Mouse (Mus musculus): Measurements from ENCODE around the gene Gm37240. TPM values are rescaled to one million over a fixed set of nuclear protein-coding genes. Genes with fewer than 3 reads are reported as not detected.

Gm37240 gene
- polyA plus RNA-seq, 1 experiment = 0.26 TPM

GRCm38 (mm10) chr3:85521311-85521907 lies 365.9 kb downstream of the Gm37240 start:
- DNase-seq (ENCODE audit: extremely low spot score in 1 of 2, low spot score in 1 of 2) = peak; percentile 86 to 87

GRCm38 (mm10) chr3:85518668-85519067 lies 368.6 kb downstream of the Gm37240 start:
- DNase-seq (ENCODE audit: extremely low spot score in 1 of 2, low spot score in 1 of 2) = no peak

DNA sequence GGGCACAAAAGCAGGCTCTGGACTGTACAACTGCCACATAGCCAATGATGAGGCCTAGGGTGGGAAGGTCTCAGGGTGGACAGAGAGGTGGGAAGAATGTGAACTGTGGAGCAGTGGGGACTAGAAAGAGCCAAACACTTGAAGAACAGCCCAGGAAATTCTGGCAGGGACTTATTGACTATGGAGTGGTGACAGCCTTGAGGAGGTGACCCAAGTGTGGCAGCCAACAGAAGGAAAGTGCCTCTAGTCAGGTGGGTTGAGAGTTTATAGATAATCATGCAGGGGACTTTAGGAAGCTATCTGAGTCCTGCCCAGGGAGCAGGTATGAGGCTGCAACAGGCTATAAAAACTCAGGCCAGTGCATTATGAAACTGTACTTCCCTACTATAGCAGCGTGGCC lies 369.2 kb downstream of the Gm37240 start:
- no peak for DNase-seq (ENCODE audit: extremely low spot score in 1 of 2, low spot score in 1 of 2)

DNA sequence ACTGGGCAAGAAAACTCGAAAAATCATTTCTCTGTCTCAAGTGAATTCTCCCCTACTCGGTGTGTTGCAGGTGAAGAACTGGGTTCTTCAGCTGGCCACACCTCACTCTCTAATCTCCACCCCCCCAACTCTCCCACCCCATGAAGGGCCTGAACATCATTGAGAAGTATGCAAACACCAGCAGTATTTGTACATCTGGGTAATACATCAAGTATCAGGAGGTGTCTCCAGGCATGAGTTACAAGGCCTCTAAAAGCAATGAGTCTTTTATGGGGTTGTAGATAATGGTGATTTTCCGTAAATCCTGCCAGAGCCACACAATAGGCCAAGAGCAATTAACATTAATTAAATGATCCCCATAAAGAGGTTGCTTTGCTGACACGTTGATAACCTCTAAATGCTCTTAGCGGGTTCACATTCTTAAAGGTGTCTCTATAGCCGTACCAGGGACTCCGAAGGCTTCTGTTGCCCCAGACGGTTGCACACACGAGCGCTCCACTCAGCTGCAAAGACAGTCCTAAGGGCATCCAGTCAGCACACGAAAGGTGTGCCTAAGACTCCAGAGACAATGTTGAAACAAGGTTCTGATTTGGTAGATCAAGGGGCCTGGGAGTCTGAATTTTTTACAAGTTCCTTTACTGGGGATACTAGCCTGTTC lies 370.4 kb downstream of the Gm37240 start:
- DNase-seq (ENCODE audit: extremely low spot score in 1 of 2, low spot score in 1 of 2) = no peak

DNA sequence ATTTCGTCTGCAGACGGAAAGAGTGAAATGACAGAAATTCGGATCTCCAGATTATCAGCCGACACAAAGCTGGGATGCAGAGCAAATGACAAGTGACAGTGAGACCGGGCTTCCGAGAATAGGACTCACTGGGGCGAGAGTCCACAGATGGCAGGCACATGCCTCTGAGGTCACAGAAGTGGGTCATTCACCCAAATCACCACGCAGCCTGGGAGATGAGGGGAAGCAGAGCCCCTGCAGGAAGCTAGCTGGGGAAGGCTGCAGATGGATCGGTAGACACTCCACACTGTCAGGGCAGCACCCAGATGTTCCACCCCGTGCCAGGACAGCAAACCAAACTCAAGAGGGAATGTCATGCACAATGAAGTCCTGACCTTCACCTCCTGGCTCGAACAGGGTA lies 372.6 kb downstream of the Gm37240 start:
- no peak for DNase-seq (ENCODE audit: extremely low spot score in 1 of 2, low spot score in 1 of 2)

- DNase-seq (ENCODE audit: extremely low spot score in 1 of 2, low spot score in 1 of 2) = no peak
These were observed 378.5 kb downstream of the Gm37240 start for GRCm38 (mm10) chr3:85508717-85509279.

DNA sequence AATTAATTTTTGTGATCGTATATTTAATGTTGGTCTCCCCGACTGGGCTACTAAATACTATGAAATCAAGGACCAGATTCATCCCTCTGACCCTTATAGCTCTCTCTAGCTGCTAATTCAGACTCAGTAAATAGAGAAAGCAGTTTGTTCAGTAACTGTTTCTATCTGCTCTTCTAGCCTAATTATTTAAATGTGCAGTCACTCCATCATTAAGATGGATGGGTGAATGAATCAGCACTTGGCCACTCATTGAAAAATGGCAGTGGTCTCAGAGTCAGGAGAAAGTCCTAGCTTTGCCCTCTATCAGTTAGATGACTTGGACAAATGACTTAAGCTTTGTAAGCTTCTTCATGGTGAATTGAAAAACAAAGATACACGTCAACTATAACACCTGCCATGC lies 387.2 kb downstream of the Gm37240 start:
- no peak for DNase-seq (ENCODE audit: extremely low spot score in 1 of 2, low spot score in 1 of 2)

DNA sequence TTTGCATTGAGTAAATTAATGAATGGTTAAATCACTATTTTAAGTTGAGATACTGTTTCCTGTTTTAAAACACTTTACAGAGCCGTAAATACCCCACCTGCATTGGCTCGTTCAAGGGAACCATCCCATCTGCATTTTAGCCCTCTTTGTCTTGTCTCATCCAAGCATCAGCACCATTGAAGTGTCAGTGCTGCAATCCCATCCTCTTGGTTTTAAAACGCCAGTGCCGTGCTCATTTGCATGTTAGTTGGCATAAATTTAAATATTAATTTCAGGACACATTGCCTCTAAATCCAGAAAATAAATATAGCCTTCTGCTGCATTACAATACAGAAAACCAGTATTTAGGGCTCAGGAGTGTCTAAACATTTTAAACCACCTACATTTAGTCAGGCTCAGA lies 391.2 kb downstream of the Gm37240 start:
- no peak for DNase-seq (ENCODE audit: extremely low spot score in 1 of 2, low spot score in 1 of 2)

GRCm38 (mm10) chr3:85493796-85494195 lies 393.5 kb downstream of the Gm37240 start:
- no peak for DNase-seq (ENCODE audit: extremely low spot score in 1 of 2, low spot score in 1 of 2)

- peak; percentile 61 to 69 for DNase-seq (ENCODE audit: extremely low spot score in 1 of 2, low spot score in 1 of 2)
These were observed 397.1 kb downstream of the Gm37240 start for GRCm38 (mm10) chr3:85490204-85490603.

DNA sequence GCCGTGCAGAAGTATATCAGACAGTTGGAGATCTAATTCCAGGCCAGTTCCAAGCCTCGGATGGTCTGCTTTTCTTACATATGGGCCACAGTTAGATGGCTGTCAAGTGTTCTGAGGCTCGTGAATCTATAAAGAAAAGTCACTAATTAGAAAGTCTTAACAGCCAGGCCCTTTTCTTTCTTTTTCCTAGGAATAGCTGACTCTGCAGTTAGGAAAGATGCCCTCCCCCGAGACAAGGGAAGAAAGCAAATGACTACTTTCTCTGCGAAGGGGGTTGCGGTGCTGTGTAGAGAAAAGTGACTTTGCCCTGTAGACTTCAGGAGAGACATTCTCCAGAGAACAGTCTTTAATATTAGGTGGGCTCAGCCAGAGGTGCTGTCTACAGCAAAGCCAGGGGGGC lies 399.9 kb downstream of the Gm37240 start:
- no peak for DNase-seq (ENCODE audit: extremely low spot score in 1 of 2, low spot score in 1 of 2)

GRCm38 (mm10) chr3:85485536-85486190 lies 401.7 kb downstream of the Gm37240 start:
- DNase-seq (ENCODE audit: extremely low spot score in 1 of 2, low spot score in 1 of 2) = no peak

GRCm38 (mm10) chr3:85482636-85483035 lies 404.7 kb downstream of the Gm37240 start:
- no peak for DNase-seq (ENCODE audit: extremely low spot score in 1 of 2, low spot score in 1 of 2)

DNA sequence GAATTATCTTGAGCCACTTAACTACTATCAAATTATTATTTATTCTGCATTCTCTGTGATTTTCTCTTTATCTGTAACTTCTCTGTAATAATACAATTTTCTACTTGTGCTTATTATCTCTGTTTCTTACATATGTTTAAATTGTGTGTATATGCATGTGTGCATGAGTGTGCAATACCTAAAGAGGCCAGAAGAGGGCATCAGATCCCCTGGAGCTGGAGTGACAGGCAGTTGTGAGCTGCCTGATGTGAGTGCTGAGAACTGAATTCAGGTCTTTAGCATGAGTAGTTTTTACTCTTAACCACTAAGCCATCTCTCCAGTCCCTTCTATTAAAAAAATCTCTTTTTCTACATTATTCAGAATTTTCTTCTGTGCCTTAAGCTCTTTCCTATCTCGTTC lies 406.7 kb downstream of the Gm37240 start:
- no peak for DNase-seq (ENCODE audit: extremely low spot score in 1 of 2, low spot score in 1 of 2)

GRCm38 (mm10) chr3:85478731-85479130 lies 408.6 kb downstream of the Gm37240 start:
- DNase-seq (ENCODE audit: extremely low spot score in 1 of 2, low spot score in 1 of 2) = no peak

DNA sequence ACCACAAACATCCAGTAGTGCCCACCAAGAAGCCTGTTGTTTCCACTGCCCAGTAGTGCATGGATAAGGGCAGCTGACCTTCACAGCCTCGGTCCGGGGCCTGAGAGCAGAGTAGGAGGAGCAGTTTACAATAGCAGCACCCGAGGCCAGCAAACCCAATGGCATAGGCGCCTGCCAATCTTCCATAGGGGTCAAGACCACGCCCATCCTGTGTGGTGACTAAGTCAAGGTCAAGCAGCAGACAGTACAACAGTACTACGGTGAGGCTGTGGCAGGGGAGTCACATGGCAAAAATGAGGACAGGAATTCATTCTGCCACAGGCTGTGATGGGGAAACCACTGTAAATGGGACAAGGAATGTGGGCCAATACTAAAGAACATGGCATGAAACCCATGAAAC lies 417.6 kb downstream of the Gm37240 start:
- DNase-seq (ENCODE audit: extremely low spot score in 1 of 2, low spot score in 1 of 2) = no peak

DNA sequence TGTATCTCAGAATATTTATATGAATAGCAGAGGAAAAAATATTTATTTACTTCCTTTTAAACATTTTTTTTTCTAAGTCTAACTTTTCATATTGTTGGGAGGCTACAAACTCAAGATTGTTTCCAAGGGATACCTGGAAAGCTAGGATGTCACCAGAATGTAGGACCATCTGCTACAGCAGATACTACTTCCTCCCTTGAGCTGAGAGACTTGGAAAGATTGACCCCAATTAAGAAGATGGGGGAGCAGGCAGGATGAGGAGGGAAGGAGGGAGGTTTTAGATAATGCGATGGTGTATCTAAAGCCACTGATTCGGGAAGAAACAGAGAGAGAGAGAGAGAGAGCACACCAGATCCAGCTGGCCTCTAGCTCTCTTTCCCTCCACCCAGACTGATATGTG lies 418.3 kb downstream of the Gm37240 start:
- DNase-seq (ENCODE audit: extremely low spot score in 1 of 2, low spot score in 1 of 2) = no peak

DNA sequence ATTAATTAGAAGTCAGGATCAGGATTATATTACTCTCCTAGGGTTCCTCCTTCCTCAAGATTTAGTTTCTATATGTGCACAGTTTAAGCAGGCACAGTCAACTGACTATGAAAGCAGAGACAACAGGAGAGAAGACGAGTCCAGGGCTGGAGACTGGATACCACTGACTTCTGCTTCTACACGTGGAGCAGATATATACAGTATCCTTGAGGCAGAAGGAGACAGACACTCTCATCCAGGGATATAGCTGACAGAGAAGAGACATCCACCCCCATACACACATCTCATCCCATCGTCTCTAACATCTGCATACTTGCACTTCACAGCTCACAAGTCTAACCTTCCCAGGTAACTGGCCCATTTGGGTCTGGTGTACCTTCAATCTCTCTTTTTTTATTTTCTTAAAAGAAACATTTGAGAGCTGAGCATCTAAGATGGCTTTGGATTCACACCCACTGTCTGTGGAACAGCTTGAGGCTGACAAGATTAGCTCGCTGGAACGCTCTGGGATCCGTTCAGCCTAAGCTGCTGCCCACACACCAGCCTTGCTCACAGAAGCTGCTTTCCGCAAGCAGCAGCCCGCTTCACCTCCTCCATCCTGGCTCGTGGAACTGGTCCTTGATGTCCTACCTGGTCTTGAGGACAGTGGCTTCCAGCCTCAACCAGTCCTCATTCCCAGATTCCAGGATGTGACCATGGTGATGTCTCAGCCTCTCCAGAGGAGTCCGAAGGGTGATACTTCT lies 421.9 kb downstream of the Gm37240 start:
- peak; percentile 89 to 92 for DNase-seq (ENCODE audit: extremely low spot score in 1 of 2, low spot score in 1 of 2)

DNA sequence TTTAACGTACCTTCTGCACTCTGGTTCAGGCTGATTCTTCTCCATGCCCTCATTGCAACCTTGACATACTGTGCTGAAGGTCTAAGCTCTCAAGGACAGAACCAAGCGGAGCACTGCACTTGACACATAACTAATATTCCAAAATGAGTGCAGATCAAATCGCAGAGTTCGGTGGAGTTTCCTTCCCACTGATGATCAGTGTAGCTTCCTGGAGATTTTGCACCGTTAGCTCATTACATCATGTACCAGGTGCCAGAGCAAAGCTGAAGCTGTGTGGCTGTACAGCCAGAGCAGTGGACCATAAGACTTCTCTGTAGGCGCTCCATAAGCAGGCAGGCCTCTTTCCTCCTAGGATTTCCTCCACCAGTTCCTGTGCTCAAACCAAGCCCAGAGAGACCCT lies 427.3 kb downstream of the Gm37240 start:
- DNase-seq (ENCODE audit: extremely low spot score in 1 of 2, low spot score in 1 of 2) = no peak

- no peak for DNase-seq (ENCODE audit: extremely low spot score in 1 of 2, low spot score in 1 of 2)
These were observed 430.3 kb downstream of the Gm37240 start for GRCm38 (mm10) chr3:85456983-85457382.

DNA sequence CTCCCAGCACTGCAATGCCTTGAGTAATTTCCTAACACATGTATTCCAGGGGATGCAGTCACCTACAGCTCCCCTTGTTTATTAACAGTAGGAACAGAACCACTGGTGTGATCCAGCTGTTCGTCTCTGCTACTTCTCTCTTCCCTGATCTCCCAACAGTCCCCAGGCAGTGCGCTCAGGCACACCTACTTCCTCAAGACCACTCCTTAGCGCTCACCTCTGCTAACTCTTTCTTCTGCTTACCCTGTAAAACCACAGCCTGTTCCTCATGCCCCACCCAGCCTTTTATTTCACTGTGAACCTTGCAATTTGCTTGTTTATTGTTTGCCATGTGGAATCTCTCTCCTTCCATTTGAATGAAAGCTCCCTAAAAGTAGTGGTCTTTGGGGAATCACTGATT lies 431.9 kb downstream of the Gm37240 start:
- DNase-seq (ENCODE audit: extremely low spot score in 1 of 2, low spot score in 1 of 2) = no peak

Measured in frontal cortex, adult 2 months (tissue).